Mouse (Mus musculus) neural tube, embryonic 10.5 days (tissue): ENCODE data around the gene Tmtc2.
A peak's percentile ranks its signal among the peaks of the same experiment; 100 is the strongest.

ENCODE experiments used
- DNase-seq: peaks from one replicate; pipeline ENCODE4 v3.0.0-alpha.2; 2017; ENCODE audit warnings: low spot score; ENCODE audit errors: extremely low spot score

Tmtc2 gene

GRCm38 (mm10) chr10:105501736-105502135, 72.5 kb downstream of the Tmtc2 start:
- DNase-seq: no peak

GRCm38 (mm10) chr10:105500482-105500881, 73.8 kb downstream of the Tmtc2 start:
- no peak for DNase-seq

GRCm38 (mm10) chr10:105495248-105495647, 79.0 kb downstream of the Tmtc2 start:
- DNase-seq: no peak

- DNase-seq: no peak
These were observed 81.8 kb downstream of the Tmtc2 start for GRCm38 (mm10) chr10:105492485-105492884.

GRCm38 (mm10) chr10:105490748-105491147, 83.5 kb downstream of the Tmtc2 start:
- DNase-seq: no peak

- DNase-seq: no peak
These were observed 84.1 kb downstream of the Tmtc2 start for GRCm38 (mm10) chr10:105489970-105490735.

GRCm38 (mm10) chr10:105486977-105487376, 87.3 kb downstream of the Tmtc2 start:
- DNase-seq: no peak

- no peak for DNase-seq
These were observed 89.7 kb downstream of the Tmtc2 start for GRCm38 (mm10) chr10:105484355-105485094.

- no peak for DNase-seq
These were observed 94.5 kb downstream of the Tmtc2 start for GRCm38 (mm10) chr10:105479771-105480170.

- DNase-seq: no peak
These were observed 96.5 kb downstream of the Tmtc2 start for GRCm38 (mm10) chr10:105477623-105478238.

GRCm38 (mm10) chr10:105474162-105474830, 100.0 kb downstream of the Tmtc2 start:
- no peak for DNase-seq

- DNase-seq: no peak
These were observed 109.9 kb downstream of the Tmtc2 start for GRCm38 (mm10) chr10:105464378-105464777.

GRCm38 (mm10) chr10:105453441-105453840, 120.8 kb downstream of the Tmtc2 start:
- no peak for DNase-seq

GRCm38 (mm10) chr10:105447191-105447590, 127.1 kb downstream of the Tmtc2 start:
- DNase-seq: no peak

- DNase-seq: no peak
These were observed 129.9 kb downstream of the Tmtc2 start for GRCm38 (mm10) chr10:105444309-105444708.

GRCm38 (mm10) chr10:105434879-105435278, 139.4 kb downstream of the Tmtc2 start:
- DNase-seq: no peak

GRCm38 (mm10) chr10:105430885-105431284, 143.4 kb downstream of the Tmtc2 start:
- peak; percentile 22 for DNase-seq

GRCm38 (mm10) chr10:105430232-105430631, 144.0 kb downstream of the Tmtc2 start:
- DNase-seq: no peak

- no peak for DNase-seq
These were observed 146.2 kb downstream of the Tmtc2 start for GRCm38 (mm10) chr10:105428080-105428479.

- DNase-seq: no peak
These were observed 146.6 kb downstream of the Tmtc2 start for GRCm38 (mm10) chr10:105427625-105428024.

GRCm38 (mm10) chr10:105425052-105425451, 149.2 kb downstream of the Tmtc2 start:
- no peak for DNase-seq

- DNase-seq: no peak
These were observed 151.1 kb downstream of the Tmtc2 start for GRCm38 (mm10) chr10:105423187-105423586.
